Mouse (Mus musculus) cerebellum, postnatal 4 days (tissue): ENCODE data around the gene Psma2.
A peak's percentile ranks its signal among the peaks of the same experiment; 100 is the strongest.

ENCODE experiments used
- DNase-seq, 2 experiments: peaks; one replicate each; pipeline ENCODE4 v3.0.0; 2022; ENCODE audit warnings: low spot score in 2 of 2, mixed read lengths in 1 of 2

The Psma2 gene

GRCm38 (mm10) chr13:14612926-14613529 is at the start of gene Psma2, which contains the start of gene Mrpl32:
Gene Psma2 (plus strand): TSS chr13:14613240.
Gene Mrpl32 (minus strand): TSS chr13:14613165.
- DNase-seq: peak; percentile 92 to 95

- DNase-seq: no peak
Measured at GRCm38 (mm10) chr13:14574128-14574527, 38.9 kb upstream of the Psma2 start.

GRCm38 (mm10) chr13:14580392-14580791 is 32.6 kb upstream of the Psma2 start:
- no peak for DNase-seq

GRCm38 (mm10) chr13:14602744-14603143 is 10.3 kb upstream of the Psma2 start:
- DNase-seq: no peak

GRCm38 (mm10) chr13:14607616-14608015 is 5.4 kb upstream of the Psma2 start:
- DNase-seq: no peak

GRCm38 (mm10) chr13:14612463-14612862 is 577 bp upstream of the Psma2 start:
- DNase-seq: no peak

- no peak for DNase-seq
Measured at GRCm38 (mm10) chr13:14613553-14613952, 513 bp downstream of the Psma2 start.

GRCm38 (mm10) chr13:14618724-14619123 is 5.7 kb downstream of the Psma2 start:
- peak; percentile 48 to 71 for DNase-seq

- DNase-seq: peak; percentile 88 to 91
Measured at GRCm38 (mm10) chr13:14629726-14630641, 16.9 kb downstream of the Psma2 start, which contains the start of gene AW209491. Gene AW209491 (plus strand): TSS chr13:14630154.

- DNase-seq: no peak
Measured at GRCm38 (mm10) chr13:14639998-14640397, 27.0 kb downstream of the Psma2 start.

GRCm38 (mm10) chr13:14649301-14649700 is 36.3 kb downstream of the Psma2 start:
- DNase-seq: peak in 1 of 2 experiments; percentile 16

- DNase-seq: no peak
Measured at GRCm38 (mm10) chr13:14667107-14667506, 54.1 kb downstream of the Psma2 start.

GRCm38 (mm10) chr13:14670342-14670741 is 57.3 kb downstream of the Psma2 start:
- peak in 1 of 2 experiments; percentile 36 for DNase-seq

- DNase-seq: no peak
Measured at GRCm38 (mm10) chr13:14688955-14689354, 75.9 kb downstream of the Psma2 start.

GRCm38 (mm10) chr13:14716801-14717200 is 103.8 kb downstream of the Psma2 start:
- peak in 1 of 2 experiments; percentile 6 for DNase-seq

- DNase-seq: no peak
Measured at GRCm38 (mm10) chr13:14717755-14718154, 104.7 kb downstream of the Psma2 start.
